Comparison of ENCODE assay signal across 31 mouse cellular contexts in genomic region chr1:55949606-55950005, GRCm38 (mm10).
"Had no signal": no experiment of that assay in that cellular context is flagged by ENCODE, and none has a peak within 500 bp of the region (broad histone marks: within the 10 kb centered on the region; RNA-seq: fewer than 3 reads in every experiment).

No protein-coding gene starts in this region.

- H3K9ac ChIP-seq: limb, embryonic 12.5 days; limb, embryonic 13.5 days; limb, embryonic 15.5 days; liver, embryonic 12.5 days; liver, embryonic 13.5 days; liver, embryonic 14.5 days; liver, embryonic 15.5 days; liver, postnatal 0 days; lung, embryonic 14.5 days; lung, embryonic 15.5 days; midbrain, embryonic 12.5 days; midbrain, embryonic 13.5 days; midbrain, embryonic 15.5 days had no signal

- H3K4me2 ChIP-seq: limb, embryonic 12.5 days; limb, embryonic 13.5 days; limb, embryonic 15.5 days; liver, embryonic 11.5 days; liver, embryonic 12.5 days; liver, embryonic 13.5 days; liver, embryonic 15.5 days; lung, embryonic 14.5 days; lung, embryonic 15.5 days; midbrain, embryonic 11.5 days; midbrain, embryonic 12.5 days; midbrain, embryonic 13.5 days; midbrain, embryonic 15.5 days had no signal

- H3K27me3 ChIP-seq: limb, embryonic 12.5 days; limb, embryonic 13.5 days; limb, embryonic 15.5 days; liver, embryonic 12.5 days; liver, embryonic 13.5 days; liver, embryonic 15.5 days; lung, embryonic 15.5 days; megakaryocyte, embryonic 14.5 days; midbrain, embryonic 12.5 days; midbrain, embryonic 13.5 days; midbrain, embryonic 15.5 days had no signal

- H3K36me3 ChIP-seq: limb, embryonic 10.5 days; limb, embryonic 12.5 days; limb, embryonic 13.5 days; limb, embryonic 15.5 days; liver, embryonic 12.5 days; liver, embryonic 13.5 days; liver, embryonic 15.5 days; lung, embryonic 15.5 days; midbrain, embryonic 10.5 days; midbrain, embryonic 12.5 days; midbrain, embryonic 13.5 days; midbrain, embryonic 15.5 days had no signal

- ATAC-seq: liver, embryonic 12.5 days; liver, postnatal 0 days; lung, postnatal 0 days; midbrain, embryonic 13.5 days; midbrain, embryonic 15.5 days; midbrain, embryonic 16.5 days had no signal

- H3K4me3 ChIP-seq: limb, embryonic 10.5 days; limb, embryonic 12.5 days; limb, embryonic 13.5 days; limb, embryonic 15.5 days; liver, embryonic 12.5 days; liver, embryonic 13.5 days; liver, embryonic 15.5 days; lung, embryonic 15.5 days; megakaryocyte, embryonic 14.5 days; midbrain, embryonic 10.5 days; midbrain, embryonic 12.5 days; midbrain, embryonic 13.5 days; midbrain, embryonic 15.5 days; myocyte had no signal

- H3K27ac ChIP-seq: limb, embryonic 10.5 days; limb, embryonic 12.5 days; limb, embryonic 13.5 days; limb, embryonic 15.5 days; liver, embryonic 12.5 days; liver, embryonic 13.5 days; liver, embryonic 14.5 days; liver, embryonic 15.5 days; lung, embryonic 15.5 days; macrophage; midbrain, embryonic 10.5 days; midbrain, embryonic 12.5 days; midbrain, embryonic 13.5 days; midbrain, embryonic 15.5 days had no signal

- H3K4me1 ChIP-seq: limb, embryonic 10.5 days; limb, embryonic 12.5 days; limb, embryonic 13.5 days; limb, embryonic 15.5 days; lung, embryonic 15.5 days; megakaryocyte, embryonic 14.5 days; midbrain, embryonic 10.5 days; midbrain, embryonic 12.5 days; midbrain, embryonic 13.5 days; midbrain, embryonic 15.5 days had no signal

- DNase-seq: left cerebral cortex, postnatal 4 days; liver; liver, embryonic 13.5 days; liver, postnatal 0 days; lung, adult 18-20 months; lung, adult 2 months; lung, embryonic 14.5 days; lung, postnatal 10 days; lung, postnatal 14 days; lung, postnatal 36 days; lung, postnatal 4 days; midbrain, embryonic 14.5 days had no signal

- H3K9me3 ChIP-seq: limb, embryonic 10.5 days; limb, embryonic 12.5 days; limb, embryonic 13.5 days; limb, embryonic 15.5 days; liver, embryonic 12.5 days; liver, embryonic 13.5 days; liver, embryonic 15.5 days; lung, embryonic 15.5 days; megakaryocyte, embryonic 14.5 days; midbrain, embryonic 10.5 days; midbrain, embryonic 12.5 days; midbrain, embryonic 13.5 days; midbrain, embryonic 15.5 days had no signal
